Mouse (Mus musculus) adrenal gland, postnatal 10 days (tissue): ENCODE data around the gene Fscn2. TPM values are rescaled to one million over a fixed set of nuclear protein-coding genes. Genes with fewer than 3 reads are reported as not detected.

Source experiments
- DNase-seq: peaks from one replicate; pipeline ENCODE4 v3.0.0; 2021; ENCODE audit warnings: mixed read lengths
- total RNA-seq, 2 experiments: library from RNA; stranded (reverse); gene quantifications; 2 replicates each; pipeline ENCODE4 v1.2.3; 2021

The Fscn2 gene
- total RNA-seq, 2 experiments from 2014 or later: 0.15 to 0.45 TPM

- DNase-seq: peak; percentile 5
Measured at GRCm38 (mm10) chr11:120346383-120347034, 14.8 kb upstream of the Fscn2 start.

GRCm38 (mm10) chr11:120347301-120347700 is 14.0 kb upstream of the Fscn2 start:
- peak; percentile 22 for DNase-seq

- DNase-seq: peak; percentile 94
Measured at GRCm38 (mm10) chr11:120347791-120348683, 13.3 kb upstream of the Fscn2 start, which contains the start of gene Actg1. Actg1 (minus strand) TSS chr11:120348542.

- peak; percentile 76 for DNase-seq
Measured at GRCm38 (mm10) chr11:120348684-120349370, 12.5 kb upstream of the Fscn2 start.

- DNase-seq: peak; percentile 67
Measured at GRCm38 (mm10) chr11:120349371-120349985, 11.9 kb upstream of the Fscn2 start.

- DNase-seq: peak; percentile 93
Measured at GRCm38 (mm10) chr11:120349986-120350702, 11.2 kb upstream of the Fscn2 start.

- peak; percentile 32 for DNase-seq
Measured at GRCm38 (mm10) chr11:120350711-120351110, 10.6 kb upstream of the Fscn2 start.

- peak; percentile 22 for DNase-seq
Measured at GRCm38 (mm10) chr11:120351250-120352092, 9.9 kb upstream of the Fscn2 start.

- DNase-seq: peak; percentile 3
Measured at GRCm38 (mm10) chr11:120352093-120352350, 9.3 kb upstream of the Fscn2 start.

- DNase-seq: peak; percentile 66
Measured at GRCm38 (mm10) chr11:120352571-120353290, 8.6 kb upstream of the Fscn2 start.

- DNase-seq: peak; percentile 89
Measured at GRCm38 (mm10) chr11:120353500-120354303, 7.6 kb upstream of the Fscn2 start.

- DNase-seq: peak; percentile 32
Measured at GRCm38 (mm10) chr11:120354304-120355276, 6.7 kb upstream of the Fscn2 start.

GRCm38 (mm10) chr11:120355277-120356039 is 5.9 kb upstream of the Fscn2 start:
- DNase-seq: no peak

- DNase-seq: no peak
Measured at GRCm38 (mm10) chr11:120356319-120356840, 5.0 kb upstream of the Fscn2 start.

- no peak for DNase-seq
Measured at GRCm38 (mm10) chr11:120356900-120357299, 4.4 kb upstream of the Fscn2 start.

GRCm38 (mm10) chr11:120357791-120358401 is 3.4 kb upstream of the Fscn2 start:
- DNase-seq: peak; percentile 82
